Mouse (Mus musculus) C3H10T1/2 (cell line): Measurements from ENCODE around the gene Olfr1496. TPM values are rescaled to one million over a fixed set of nuclear protein-coding genes. Genes with fewer than 3 reads are reported as not detected.

Experiments used
- polyA plus RNA-seq, 2 experiments: library from polyadenylated mRNA; unstranded; fragments of >200 nt; fragmentation: generic; extraction: Trizol; gene quantifications; one replicate each; pipeline ENCODE4 v1.2.1; 2012; ENCODE audit warnings: missing spikeins in 2 of 2

Gene Olfr1496
- not detected for polyA plus RNA-seq

GRCm38 (mm10) chr19:13777578-13777977 is at the start of gene Olfr1496:
TSS of gene Olfr1496 (plus strand) at chr19:13777878.

GRCm38 (mm10) chr19:13739428-13739827 is 38.2 kb upstream of the Olfr1496 start, which contains the start of gene Olfr1494:
TSS of gene Olfr1494 (plus strand) at chr19:13739728.

GRCm38 (mm10) chr19:13764306-13764705 is 13.4 kb upstream of the Olfr1496 start, which contains the start of gene Olfr1495:
TSS of gene Olfr1495 (plus strand) at chr19:13764606.

GRCm38 (mm10) chr19:13798102-13798501 is 20.4 kb downstream of the Olfr1496 start, which contains the start of gene Olfr1497:
TSS of gene Olfr1497 (minus strand) at chr19:13798202.

DNA sequence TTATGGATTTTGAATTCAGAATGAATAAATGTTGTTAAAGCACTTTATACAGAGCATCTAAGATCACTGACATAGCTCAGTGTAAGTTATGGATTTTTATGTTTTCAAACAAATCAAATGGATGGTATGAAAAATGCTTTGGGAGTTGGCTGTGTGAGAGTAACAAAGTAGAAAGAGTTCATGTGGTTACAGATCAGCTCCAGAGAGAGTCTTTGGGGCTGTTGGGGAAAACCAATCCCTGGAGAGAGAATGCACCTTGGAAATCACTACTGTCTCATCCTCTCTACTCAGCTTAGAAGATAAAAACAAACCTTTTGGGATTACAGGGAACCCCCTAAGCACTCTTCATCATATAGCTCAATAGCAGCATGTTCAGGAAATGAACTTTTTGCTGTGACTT is 41.7 kb downstream of the Olfr1496 start, which contains the start of gene Olfr1499:
Olfr1499 (minus strand) TSS at position 101 of the 400 bp plus-strand sequence.

DNA sequence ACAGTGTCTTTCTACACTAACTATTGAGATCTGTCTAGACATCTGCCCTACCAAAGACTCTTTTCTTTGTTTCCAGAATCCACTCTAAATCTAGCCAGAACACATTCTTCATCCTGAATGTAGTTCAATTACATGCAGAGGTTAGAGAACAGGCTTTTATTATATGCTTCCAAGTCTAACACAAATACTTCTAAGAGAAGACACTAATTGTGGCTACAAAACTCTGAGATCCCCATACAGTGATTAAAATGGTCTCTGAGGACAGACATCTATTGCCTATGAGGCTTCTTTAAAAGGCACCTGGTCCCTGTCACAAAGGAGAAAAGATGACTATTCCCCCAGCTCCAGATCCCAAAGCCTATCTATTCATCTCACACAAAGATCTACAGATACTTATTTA is 52.7 kb downstream of the Olfr1496 start, which contains the start of gene Olfr1500:
Olfr1500 (minus strand) TSS at position 101 of the 400 bp plus-strand sequence.

Other genes starting within 250 kb of the Olfr1496 start
- gene Olfr1480, start 250.0 kb upstream of the Olfr1496 start, polyA plus RNA-seq = not detected
- not detected for gene Olfr1484, start 194.4 kb upstream of the Olfr1496 start, polyA plus RNA-seq
- gene Olfr1487, start 160.5 kb upstream of the Olfr1496 start, polyA plus RNA-seq = not detected
- gene Olfr1489, start 146.3 kb upstream of the Olfr1496 start, polyA plus RNA-seq = not detected
- not detected for gene Olfr1490, start 126.8 kb upstream of the Olfr1496 start, polyA plus RNA-seq
- gene Olfr1491, start 80.6 kb upstream of the Olfr1496 start, polyA plus RNA-seq = not detected
- not detected for gene Olfr1493-ps1, start 54.6 kb upstream of the Olfr1496 start, polyA plus RNA-seq
- not detected for gene Olfr1494, start 38.1 kb upstream of the Olfr1496 start, polyA plus RNA-seq
- not detected for gene Olfr1495, start 13.3 kb upstream of the Olfr1496 start, polyA plus RNA-seq
- gene Olfr1497, start 20.3 kb downstream of the Olfr1496 start, polyA plus RNA-seq = not detected
- not detected for gene Olfr1499, start 41.6 kb downstream of the Olfr1496 start, polyA plus RNA-seq
- gene Olfr1500, start 52.6 kb downstream of the Olfr1496 start, polyA plus RNA-seq = not detected
- gene Olfr1501, start 72.8 kb downstream of the Olfr1496 start, polyA plus RNA-seq = not detected
- not detected for gene Olfr1502, start 83.9 kb downstream of the Olfr1496 start, polyA plus RNA-seq
- gene Olfr1504, start 120.0 kb downstream of the Olfr1496 start, polyA plus RNA-seq = not detected
- not detected for gene Olfr1505, start 135.7 kb downstream of the Olfr1496 start, polyA plus RNA-seq